Mouse (Mus musculus) induced T-regulatory cell, adult 2 months (primary cell): Measurements from ENCODE around the gene Tshz2.
"Not testable (repeated sequence)": the region's sequence is repeated elsewhere in the genome, so short reads cannot be mapped to it uniquely, and the experiment has no call there.

Experiments
- DNase-seq: peaks from one replicate; pipeline ENCODE4 v3.0.0-alpha.2; 2012; ENCODE audit warnings: low read depth

Gene Tshz2

DNA sequence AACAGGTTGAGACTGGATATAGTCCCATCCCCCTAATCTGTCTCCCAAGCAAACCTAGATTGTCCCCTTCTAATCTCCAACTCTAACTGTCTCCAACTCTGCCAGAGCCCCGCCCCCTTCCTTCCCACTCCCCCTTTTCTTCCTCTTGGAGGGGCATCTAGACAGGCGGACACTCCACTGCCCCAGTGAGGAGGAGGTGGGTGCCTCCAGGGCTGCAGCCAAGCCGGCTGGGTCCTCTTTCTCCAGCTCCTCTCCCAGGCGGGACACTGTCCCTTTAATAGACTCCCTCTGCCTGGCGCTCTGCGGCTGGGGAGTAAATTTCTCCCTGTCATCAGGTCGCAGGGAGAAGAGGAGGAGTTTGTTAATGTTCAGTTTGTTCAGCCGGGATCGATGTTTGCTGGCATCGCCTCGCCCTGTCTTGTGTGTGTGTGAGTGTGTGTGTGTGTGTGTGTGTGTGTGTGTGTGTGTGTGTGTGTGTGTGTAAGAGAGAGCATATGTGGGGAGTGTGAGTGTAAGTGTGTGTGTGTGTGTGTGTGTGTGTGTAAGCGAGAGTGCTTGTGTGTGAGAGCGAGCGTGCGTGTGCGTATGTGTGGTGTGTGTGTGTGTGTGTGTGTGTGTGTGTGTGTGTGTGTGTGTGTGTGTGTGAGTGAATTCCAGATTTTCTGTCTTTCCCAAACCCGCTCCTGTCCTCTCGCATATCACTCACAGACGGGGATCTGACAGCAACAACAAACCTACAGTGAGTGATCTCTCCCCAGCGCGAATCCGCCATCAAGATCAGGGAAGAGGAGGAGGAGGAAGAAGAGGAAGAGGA lies at the start of gene Tshz2:
Tshz2 (plus strand) TSS at position 676 of the 814 bp plus-strand sequence.
- DNase-seq: peak; percentile 22

DNA sequence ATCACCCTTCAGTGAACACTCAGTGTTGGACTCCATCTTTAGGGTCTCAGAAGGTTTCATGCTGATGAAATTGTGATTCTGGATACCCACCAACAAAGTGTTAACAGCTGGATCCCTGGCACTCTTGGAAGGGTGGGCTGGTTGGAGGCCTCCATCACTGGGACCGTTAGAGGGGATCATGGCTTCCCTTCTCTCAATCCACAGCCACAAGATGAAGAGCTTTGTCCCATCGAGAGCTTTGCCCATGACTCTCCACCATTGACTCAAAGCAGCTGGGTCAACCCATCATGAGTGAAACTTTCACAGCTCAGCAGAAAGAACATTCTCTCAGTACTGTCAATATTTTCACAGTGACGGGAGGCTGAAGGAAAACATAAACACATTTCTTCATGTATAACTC lies 49.3 kb upstream of the Tshz2 start:
- no peak for DNase-seq

DNA sequence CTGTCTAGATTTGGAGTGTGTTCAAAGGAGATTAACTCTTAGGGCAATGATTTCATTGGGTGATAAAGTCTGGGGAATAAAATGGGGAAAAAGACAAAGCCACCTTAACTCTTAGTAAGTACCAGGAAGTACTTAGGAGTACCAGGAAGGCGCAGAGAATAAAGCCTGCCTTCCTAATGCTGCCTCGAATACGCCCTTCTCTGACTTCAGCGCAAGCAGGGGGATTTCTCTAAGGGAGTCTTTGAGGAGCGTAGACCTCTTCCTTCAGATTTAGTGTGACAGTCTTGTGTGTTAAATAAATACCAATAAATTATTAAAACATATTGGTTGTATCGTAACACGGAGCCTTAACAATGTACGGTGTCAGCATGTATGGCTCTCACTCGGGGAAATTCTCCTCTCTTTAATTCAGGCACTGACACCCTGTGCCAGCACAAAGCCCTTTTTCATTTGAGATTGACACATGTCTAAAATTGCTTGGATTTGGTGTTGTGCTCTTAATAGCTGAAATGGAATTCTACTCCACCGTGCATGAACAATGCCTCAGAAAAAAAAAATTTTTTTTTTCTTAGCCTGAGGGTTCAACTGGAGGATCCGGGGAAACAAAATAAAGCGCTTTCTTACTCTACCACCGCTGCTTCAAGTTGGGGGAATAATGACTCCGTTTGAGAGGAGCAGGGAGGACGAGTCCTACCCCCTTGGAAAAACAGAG lies 47.9 kb upstream of the Tshz2 start:
- no peak for DNase-seq

DNA sequence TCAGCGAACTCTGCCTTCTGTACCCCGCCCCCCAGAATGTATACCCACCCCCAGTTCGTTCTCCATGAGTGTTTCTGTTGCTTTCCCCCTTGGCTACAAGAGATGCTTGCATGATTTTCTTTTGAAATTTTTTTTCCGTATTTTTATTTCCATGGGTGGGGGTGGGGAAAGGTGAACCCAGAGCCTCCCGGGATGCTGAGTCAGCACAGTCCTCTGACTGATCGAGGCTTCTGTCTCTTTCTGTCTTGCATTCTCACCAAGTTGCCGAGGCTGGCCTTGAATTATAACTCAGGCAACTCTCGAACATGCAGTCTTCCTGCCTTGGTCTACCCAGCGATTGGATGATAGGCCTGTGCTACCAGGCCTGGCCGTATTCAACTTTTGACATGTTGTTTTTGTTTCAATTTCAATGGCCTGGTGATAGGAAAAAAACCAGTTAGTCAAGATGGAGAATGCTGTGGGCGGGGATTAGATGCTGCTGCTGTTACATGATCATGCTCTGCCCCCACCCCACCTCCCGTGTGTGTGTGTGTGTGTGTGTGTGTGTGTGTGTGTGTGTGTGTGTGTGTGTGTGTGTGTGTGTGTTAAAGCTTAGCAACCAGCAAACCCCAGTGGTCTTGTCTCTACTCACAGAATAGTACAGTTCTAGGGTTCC lies 47.1 kb upstream of the Tshz2 start:
- peak; percentile 47 for DNase-seq

DNA sequence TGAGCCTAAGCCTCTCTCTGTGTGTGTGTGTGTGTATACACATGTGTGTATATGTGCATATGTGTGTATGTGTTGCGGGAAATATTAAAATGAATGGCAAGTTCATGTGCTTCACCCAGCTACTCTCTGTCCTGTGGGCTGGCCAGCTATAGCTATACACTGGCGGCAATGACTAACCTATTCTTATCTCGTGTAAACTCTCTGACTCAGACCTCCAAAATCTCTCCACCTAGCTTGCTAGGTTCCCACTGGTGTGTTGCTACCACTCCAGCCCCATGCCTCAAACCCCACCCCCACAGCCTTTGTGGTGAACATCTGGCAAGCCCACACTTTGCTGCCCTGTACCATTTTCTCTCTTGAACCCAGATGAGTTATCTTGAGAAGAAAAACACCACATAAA lies 46.1 kb upstream of the Tshz2 start:
- peak; percentile 34 for DNase-seq

DNA sequence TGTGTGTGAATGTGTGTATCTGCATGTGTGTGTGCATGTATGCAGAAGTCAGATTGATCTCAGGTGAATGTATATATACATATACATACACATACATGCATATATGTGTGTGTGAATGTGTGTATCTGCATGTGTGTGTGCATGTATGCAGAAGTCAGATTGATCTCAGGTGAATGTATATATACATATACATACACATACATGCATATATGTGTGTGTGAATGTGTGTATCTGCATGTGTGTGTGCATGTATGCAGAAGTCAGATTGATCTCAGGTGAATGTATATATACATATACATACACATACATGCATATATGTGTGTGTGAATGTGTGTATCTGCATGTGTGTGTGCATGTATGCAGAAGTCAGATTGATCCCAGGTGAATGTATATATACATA lies 45.2 kb upstream of the Tshz2 start, which contains the start of gene Gm11011:
Gm11011 (minus strand) TSS at position 101 of the 400 bp plus-strand sequence.
- DNase-seq: not testable (repeated sequence)

DNA sequence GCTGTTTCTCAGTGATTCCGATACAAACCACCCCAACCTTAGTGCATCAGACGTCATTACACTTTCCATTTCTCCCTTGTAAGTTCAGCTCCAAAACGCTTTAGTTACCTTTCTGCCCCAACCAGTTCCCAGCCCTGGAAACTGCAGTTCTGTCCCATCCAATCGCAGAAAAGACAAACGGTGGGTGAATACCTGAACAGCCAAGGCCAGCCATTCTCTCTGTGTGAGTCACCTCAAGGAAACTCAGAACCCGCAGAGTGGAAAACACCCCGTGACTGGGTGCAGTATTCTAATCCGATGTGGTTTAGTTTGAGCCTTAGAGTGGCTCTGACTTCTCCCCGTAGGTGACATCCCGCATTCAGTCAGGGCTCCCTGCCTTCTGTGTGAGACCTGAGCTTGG lies 43.1 kb upstream of the Tshz2 start:
- DNase-seq: peak; percentile 75

DNA sequence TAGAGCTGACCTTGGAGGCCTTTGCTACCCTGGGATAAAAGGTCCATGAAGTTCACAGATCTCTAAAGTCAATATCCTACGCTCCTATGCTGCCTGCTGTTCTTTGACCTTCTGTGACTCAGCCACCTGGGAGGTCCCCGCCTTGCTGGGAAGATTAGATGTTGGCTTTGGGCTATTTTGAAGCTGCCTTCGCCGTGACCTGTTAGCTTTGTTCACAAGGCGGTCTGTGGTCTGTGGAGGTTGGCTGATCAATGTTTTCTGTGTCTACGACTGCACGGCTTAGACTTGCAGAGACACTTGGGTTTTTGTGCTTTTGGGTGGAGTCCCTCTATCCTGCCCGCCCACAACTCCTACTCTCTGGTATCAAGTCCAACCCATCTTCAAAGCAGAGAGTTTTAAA lies 42.4 kb upstream of the Tshz2 start:
- DNase-seq: peak; percentile 62

DNA sequence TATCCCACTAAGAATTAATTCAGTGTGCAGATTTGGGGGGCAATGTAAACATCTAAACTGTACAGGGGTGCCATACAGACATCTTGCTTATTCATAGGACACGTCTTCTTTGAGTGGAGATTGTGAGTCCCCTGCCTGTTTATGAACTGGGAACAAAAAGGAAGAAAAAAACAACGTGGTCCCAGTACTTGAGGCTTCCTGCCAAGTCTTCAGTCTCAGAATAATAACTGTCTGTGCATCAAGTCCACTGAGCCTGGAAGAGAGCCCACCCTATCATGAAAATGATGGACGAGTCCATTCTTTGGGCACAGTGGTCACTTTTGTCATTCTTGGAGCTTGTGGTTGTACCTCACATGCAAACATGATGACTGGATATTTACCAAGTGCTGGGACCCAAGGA lies 39.1 kb upstream of the Tshz2 start:
- no peak for DNase-seq

DNA sequence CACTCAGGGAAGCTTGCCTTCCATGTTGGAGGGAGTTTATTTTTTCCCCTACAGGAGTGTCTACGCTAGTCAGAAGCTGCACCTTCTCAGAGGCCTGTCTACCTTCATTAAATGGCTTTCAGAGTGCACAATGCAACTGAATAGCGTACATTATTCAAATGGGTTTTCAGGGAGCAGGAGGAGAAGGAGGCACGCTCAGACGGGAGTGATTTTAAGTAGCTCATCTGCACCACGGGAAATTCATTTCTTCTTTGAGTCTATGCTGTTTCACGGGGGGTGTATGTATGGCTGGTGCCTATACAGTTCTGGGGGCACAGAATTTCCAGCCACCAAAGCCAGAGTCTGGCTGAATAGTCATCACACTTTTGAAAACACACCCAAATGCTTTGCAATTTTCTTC lies 35.5 kb upstream of the Tshz2 start:
- no peak for DNase-seq

DNA sequence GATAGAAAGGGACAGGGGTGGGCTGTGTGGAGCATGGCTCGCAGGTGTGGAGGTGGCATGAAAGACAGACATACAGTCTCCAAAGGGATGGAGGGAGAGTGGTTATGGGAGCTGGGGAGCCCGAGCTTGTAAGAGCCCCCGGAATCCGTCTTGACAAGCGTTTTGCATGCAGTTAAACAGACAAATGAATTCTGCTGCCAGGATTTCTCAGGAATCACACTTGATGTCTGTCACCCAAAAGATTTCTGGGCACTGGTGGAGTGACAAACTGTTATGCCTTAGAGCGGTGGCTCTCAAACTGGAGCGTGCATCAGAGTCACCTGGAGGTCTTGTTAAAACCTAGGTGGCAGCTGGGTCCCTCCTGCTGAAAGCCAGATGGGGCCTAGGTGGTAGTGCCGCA lies 34.8 kb upstream of the Tshz2 start:
- DNase-seq: no peak

DNA sequence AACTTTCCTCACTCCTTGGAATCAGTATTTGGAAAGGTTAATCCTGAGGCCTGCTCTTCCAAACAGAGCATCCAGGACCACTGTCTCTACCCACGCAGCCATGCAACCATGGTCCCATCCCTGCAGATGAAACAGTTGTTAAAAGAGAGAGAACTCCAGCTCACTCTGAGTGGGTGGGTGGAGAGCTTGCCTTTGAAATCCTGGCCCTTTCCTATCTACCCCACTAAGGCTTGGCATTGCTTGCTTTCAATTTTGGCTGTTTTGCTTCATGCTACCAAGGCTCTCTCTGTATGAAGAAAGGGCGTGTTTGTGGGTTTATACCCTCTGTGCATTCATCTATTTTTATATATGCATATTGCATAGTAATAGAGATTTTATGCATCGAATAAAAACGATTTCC lies 33.2 kb upstream of the Tshz2 start:
- no peak for DNase-seq

DNA sequence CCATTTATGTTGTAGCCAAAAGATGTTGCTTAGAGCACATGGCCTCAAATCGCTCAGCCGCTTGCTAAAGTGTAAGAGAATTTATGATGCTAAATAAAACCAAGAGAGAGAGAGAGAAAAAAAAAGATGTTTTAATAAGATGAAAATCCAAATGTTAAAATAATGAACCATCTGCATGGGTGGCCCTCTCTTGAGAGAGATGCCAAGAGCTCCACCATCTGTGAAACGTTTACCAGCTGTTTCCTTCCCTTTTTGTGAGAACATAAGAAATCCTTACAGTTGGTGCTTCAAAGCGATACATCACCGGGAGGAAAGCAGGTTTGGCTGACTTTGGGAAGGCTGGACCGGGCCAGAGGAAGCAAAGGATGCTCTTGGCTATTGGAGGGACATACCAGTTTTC lies 32.6 kb upstream of the Tshz2 start:
- no peak for DNase-seq

DNA sequence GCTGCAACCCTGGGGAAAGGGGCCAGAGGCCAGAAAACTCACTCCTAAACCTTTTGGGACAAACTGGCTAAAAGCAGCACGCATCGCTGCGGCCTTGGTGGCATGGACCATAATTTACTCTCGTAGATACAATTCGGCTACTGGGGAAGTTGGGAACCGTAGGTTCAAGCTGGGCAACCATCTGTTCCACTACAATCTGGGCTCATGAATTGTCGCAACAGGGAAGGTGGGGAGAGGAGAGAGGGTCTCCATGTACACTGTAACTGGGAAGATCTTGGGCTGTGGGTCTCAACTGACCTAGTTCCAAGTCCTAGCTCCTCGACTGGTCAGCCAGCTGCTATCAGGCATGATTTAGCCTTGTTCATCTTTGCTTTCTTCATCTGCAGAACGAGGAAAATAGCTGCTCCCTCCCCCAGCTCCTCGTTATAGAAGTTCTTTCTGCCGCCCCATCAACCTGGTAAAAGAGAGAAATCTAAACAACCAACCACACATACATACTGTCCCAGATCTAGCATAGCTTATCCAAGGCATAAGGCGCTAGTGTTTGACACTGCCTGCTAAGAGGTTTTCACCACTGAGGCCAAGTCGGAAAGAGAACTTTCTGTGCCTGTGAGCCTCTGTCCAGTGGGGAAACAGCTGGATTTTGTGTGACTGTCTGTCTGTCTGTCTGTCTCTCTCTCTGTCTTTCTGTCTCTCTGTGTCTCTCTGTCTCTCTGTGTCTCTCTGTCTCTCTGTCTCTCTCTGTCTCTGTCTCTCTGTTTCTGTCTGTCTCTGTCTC lies 25.7 kb upstream of the Tshz2 start:
- no peak for DNase-seq

DNA sequence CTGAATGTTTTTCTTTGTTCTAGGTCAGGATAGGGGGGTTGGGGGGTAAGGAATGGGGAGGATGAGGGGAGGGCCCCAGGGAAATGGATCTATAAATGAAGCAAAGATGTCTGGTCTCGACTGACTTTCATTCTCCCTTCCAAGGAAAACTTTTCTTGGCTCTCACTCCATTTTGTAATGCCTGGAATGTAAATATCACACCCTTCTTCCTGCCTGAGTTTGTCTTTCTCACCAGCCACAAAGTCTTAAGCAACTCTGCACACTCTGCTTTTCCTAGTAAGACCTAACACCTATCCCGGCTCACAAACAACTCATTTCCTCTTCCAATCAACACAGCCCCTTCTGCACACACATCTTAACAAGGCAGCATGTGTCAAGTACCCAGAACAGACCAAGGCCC lies 25.0 kb upstream of the Tshz2 start:
- no peak for DNase-seq

DNA sequence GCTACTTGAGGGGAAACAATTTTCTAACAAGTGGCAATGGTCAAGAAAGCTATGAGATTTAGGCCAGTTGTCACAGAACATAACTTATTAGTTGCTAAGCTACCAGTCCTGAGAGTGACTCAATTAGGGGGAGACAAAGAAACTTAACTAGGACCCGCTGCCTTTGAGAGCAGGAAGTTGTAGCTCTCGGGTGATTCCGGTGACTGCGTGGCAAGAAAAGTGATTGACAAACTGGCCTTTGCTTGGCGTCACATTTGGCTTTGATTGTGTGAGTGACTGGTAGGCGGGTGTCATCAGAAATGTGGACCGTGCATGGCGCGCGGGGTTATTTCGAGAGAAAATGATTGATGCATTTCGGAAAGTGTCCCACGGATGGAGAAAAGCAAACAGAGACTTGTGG lies 22.9 kb upstream of the Tshz2 start:
- no peak for DNase-seq

DNA sequence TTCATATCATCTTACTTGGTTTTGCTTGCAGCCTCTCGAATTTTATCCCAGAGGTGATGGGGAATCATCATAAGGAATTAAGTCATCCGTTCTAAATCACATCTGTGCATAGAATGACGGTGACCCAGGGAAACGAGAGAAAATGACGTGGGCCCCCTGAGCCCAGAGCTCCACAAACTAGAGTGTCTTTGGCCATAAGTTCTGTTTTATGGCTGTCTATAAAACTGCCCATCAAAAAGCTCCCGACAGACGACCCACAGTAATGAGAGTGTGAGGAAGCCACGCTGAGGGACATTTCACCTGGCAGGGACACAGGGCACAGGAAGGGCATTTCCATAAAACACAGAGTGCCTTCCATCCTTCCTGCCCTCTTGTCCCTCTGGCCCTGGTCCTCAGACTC lies 21.9 kb upstream of the Tshz2 start:
- DNase-seq: no peak

DNA sequence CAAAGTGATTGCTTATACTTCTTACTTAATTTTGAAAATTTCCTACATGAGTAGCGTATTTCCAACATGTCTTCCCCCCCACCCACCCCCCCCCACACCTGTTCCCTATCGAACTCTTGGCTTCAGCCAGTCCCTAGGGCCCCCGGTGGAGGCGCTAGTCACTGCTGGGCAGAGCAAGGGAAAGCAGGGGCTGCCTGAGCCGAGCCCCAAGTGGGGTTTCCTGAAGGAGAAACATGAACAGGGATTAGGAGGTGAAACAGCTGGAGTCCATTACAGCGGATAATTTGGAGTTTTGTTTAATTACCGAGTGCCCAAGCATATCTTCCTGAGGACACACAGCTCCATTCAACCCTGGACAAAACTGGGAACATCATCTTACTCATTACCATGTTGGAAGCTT lies 21.3 kb upstream of the Tshz2 start:
- no peak for DNase-seq

DNA sequence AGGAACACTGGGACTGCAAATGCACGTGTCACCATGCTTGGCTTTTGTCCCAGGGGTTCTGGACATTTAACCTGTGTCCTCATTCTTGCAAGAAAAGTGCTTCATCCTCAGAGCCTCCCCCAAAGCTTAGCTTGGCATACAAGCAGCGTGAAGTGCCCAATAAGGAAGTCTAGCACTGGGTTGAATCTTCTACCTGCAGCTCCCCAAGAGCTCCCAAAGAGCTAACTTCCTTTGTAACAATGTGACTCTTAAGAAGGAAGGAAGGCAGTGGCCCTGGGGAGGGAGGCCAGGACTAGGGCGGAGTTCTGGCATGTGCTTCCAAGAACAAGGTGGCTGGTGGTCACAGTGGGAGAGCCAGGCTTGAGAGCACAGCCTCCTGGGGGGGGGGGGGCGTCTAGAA lies 18.1 kb upstream of the Tshz2 start:
- no peak for DNase-seq

DNA sequence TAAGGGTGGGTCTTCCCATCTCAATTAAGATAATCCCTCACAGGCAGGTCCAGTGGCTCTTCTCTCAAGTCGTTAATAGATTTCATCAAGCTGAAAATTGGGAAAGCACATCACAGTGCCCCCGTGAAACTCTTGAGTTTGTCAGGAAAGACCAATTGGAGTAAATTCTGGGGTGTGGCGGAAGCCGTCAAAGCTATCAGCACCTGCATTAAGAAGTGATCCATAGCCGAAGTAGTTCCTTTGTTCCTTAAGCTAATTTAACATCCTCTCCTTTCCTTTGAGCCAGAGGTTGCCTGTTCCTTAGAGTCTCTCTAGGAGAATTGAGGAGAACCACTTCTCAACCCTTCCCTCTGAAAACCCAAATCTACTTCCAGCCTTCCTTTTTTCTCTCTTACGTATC lies 16.8 kb upstream of the Tshz2 start:
- no peak for DNase-seq

DNA sequence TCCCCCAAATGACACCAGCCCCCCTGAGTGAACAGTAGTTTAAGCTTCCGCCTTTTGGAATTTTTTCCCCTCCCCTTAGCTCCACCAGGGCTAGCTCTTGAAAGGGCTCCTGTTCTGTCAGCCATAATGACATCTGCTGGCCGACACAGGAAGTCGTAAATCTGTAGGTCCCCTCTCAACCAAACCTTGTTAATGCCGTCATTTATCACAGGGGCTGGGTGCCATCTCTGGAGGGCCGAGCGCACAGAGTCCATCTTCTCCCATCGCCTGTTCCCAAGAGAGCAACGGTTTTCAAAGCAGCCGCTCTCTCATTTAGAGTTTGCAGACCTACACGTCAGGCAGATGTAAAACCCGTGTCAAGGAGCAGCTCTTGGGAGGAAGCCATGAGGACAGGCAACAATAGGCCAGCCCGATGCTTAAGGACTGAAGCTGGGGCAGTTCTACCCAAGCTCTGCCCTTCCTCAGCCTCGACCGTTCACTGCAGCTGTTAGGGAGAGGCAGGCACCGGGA lies 11.6 kb upstream of the Tshz2 start:
- no peak for DNase-seq

DNA sequence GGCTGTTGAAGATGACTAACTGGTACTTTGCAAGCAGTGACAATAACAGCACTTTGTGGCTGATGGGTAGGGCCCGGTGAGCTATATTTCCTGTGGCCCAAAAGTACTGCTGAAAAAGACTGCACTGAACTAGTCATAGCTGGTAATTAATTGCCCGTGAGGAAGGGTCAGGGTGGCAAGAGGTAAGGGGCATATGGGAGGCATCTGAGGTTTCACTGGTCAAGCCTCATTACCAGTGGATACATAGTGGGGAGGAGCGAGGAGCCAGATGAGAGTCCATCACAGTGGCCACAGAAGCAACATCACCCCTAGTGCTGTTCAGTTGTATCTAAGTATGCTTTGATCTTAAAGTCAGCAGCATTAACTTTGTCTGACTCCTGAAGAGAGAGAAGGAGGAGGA lies 2.7 kb upstream of the Tshz2 start:
- no peak for DNase-seq
